Mouse (Mus musculus) lung, adult 2 months (tissue): ENCODE measurements around the gene Cmtm4.

Source experiments
- CTCF ChIP-seq: fragments of 200-500 bp; IDR thresholded peaks from 2 replicates; pipeline ENCODE4 v1.5.1; 2011; ENCODE audit warnings: mild to moderate bottlenecking, low read length, control low read depth; ENCODE audit not compliant: insufficient read depth
- POLR2A ChIP-seq: fragments of 200-500 bp; IDR thresholded peaks from 2 replicates; pipeline ENCODE4 v1.6.1; 2011; ENCODE audit warnings: low read depth, mild to moderate bottlenecking, control low read depth, low read length, borderline replicate concordance; ENCODE audit errors: extremely low read depth

GRCm38 (mm10) chr8:104313311-104313710, 82.3 kb downstream of the Cmtm4 start:
- TF ChIP-seq POLR2A (no peak), CTCF (peak; percentile 70)
